In genomic region chr15:12196410-12197191, GRCm38 (mm10) we compare ENCODE assay signal across 8 mouse cellular contexts. TPM values are rescaled to one million over a fixed set of nuclear protein-coding genes. Genes with fewer than 3 reads are reported as not detected.
A peak's percentile ranks its signal among the peaks of the same experiment; 100 is the strongest.
DNase-seq lines count a peak whose midpoint lies in the region; ATAC-seq and TF ChIP-seq lines count a peak whose summit lies in the region.

No protein-coding gene starts in this region.

- no peaks in the 10 kb centered on the region for H3K36me3 ChIP-seq in hindbrain, postnatal 0 days (ENCODE audit: insufficient read depth, low read length)
- no peaks in the 10 kb centered on the region for H3K36me3 ChIP-seq in liver, embryonic 11.5 days (ENCODE audit: control insufficient read depth, insufficient read depth, low read length)

- TF ChIP-seq CTCF in cerebellum, adult 2 months (IDR thresholded peaks at IDR 0.05; ENCODE audit: borderline replicate concordance, insufficient read depth, low read depth, low read length), result peak; percentile 86
- TF ChIP-seq CTCF in hindbrain, postnatal 0 days (IDR thresholded peaks at IDR 0.05; ENCODE audit: low read depth), result peak; percentile 68

- TF ChIP-seq POLR2A in cerebellum, adult 2 months (IDR thresholded peaks at IDR 0.05; ENCODE audit: borderline replicate concordance, insufficient read depth, low read length), result no peak

- H3K4me1 ChIP-seq in cerebellum, adult 2 months (ENCODE audit: control insufficient read depth, insufficient read depth, low read length), result no peaks in the 10 kb centered on the region
- no peaks in the 10 kb centered on the region for H3K4me1 ChIP-seq in hindbrain, postnatal 0 days (ENCODE audit: insufficient read depth, low read length)
- H3K4me1 ChIP-seq in liver, embryonic 11.5 days (replicated peaks; ENCODE audit: control insufficient read depth, insufficient read depth, low read length), result peaks cover 28% of the 10 kb centered on the region

- no peaks in the 10 kb centered on the region for H3K27me3 ChIP-seq in cerebellum, adult 2 months (ENCODE audit: control insufficient read depth, insufficient read depth, low read length)
- no peaks in the 10 kb centered on the region for H3K27me3 ChIP-seq in hindbrain, postnatal 0 days (ENCODE audit: insufficient read depth, low read length)
- H3K27me3 ChIP-seq in liver, embryonic 11.5 days (replicated peaks; ENCODE audit: control insufficient read depth, insufficient read depth, low read length), result no peaks in the 10 kb centered on the region

- peak; percentile 73 for ATAC-seq in hindbrain, postnatal 0 days
- peak; percentile 59 for ATAC-seq in liver, embryonic 11.5 days (replicated peaks; ENCODE audit: low FRiP score)
- ATAC-seq in monocyte, adult 5-6 weeks (replicated peaks; ENCODE audit: insufficient number of reproducible peaks, low FRiP score, low TSS enrichment, poor library complexity, severe bottlenecking), result peak; percentile 83

- no peak overlapping the region for H3K4me3 ChIP-seq in cerebellum, adult 2 months (replicated peaks; ENCODE audit: insufficient read depth, low read depth, low read length)
- H3K4me3 ChIP-seq in hindbrain, postnatal 0 days (ENCODE audit: low read length), result no peak overlapping the region
- no peak overlapping the region for H3K4me3 ChIP-seq in liver, embryonic 11.5 days (ENCODE audit: low read depth, low read length)

- whole genome bisulfite sequencing in cerebellum, adult 2 months, result 26% methylated on average over 22 of the region's 22 CpGs
- WGBS in hindbrain, postnatal 0 days, result 37% methylated on average over 22 of the region's 22 CpGs
- WGBS in liver, embryonic 11.5 days, result 30% methylated on average over 22 of the region's 22 CpGs

- no peaks in the 10 kb centered on the region for H3K9me3 ChIP-seq in hindbrain, postnatal 0 days (ENCODE audit: low read length)
- no peaks in the 10 kb centered on the region for H3K9me3 ChIP-seq in liver, embryonic 11.5 days (ENCODE audit: control insufficient read depth, low read length)

- no peak overlapping the region for H3K9ac ChIP-seq in hindbrain, postnatal 0 days (replicated peaks; ENCODE audit: low read length)
- no peak overlapping the region for H3K9ac ChIP-seq in liver, embryonic 11.5 days (ENCODE audit: low read depth, low read length)

- H3K4me2 ChIP-seq in hindbrain, postnatal 0 days (ENCODE audit: low read depth, low read length), result no peak overlapping the region
- peak overlapping the region; percentile 17; the same call in 1 of the 2 replicates for H3K4me2 ChIP-seq in liver, embryonic 11.5 days

- H3K27ac ChIP-seq in cerebellum, adult 2 months (ENCODE audit: insufficient read depth, low read length), result no peak overlapping the region
- H3K27ac ChIP-seq in hindbrain, postnatal 0 days, result no peak overlapping the region
- no peak overlapping the region for H3K27ac ChIP-seq in liver, embryonic 11.5 days (ENCODE audit: low read depth, low read length)

- peak; percentile 54 for DNase-seq in right cerebral cortex, postnatal 14 days
- DNase-seq in right cerebral cortex, postnatal 36 days (ENCODE audit: low spot score in 2 of 2), result no peak
- peak; percentile 65 to 69 for DNase-seq in cerebellum, adult 2 months
- DNase-seq in forelimb bud, embryonic 11.5 days (ENCODE audit: low read depth, low spot score), result peak; percentile 84
- peak; percentile 82 for DNase-seq in hindbrain, postnatal 0 days (ENCODE audit: low spot score)
- peak; percentile 61 for DNase-seq in liver, embryonic 11.5 days (ENCODE audit: low spot score)
- peak; percentile 71 for DNase-seq in testis, postnatal 10 days (ENCODE audit: low spot score)

RNA-seq across cellular contexts. Expression of gene Mtmr12, which starts 8.2 kb away (rescaled TPM):
- polyA plus RNA-seq in cerebellum, adult 2 months (2012; rRNA removed), result 18.7 and 19.0 TPM in 2 replicates
- 10.7 and 12.6 TPM in 2 replicates for total RNA-seq in hindbrain, postnatal 0 days (2014; rRNA removed)
- 5.5 and 5.7 TPM in 2 replicates for polyA plus RNA-seq in hindbrain, postnatal 0 days (2015; fragmentation: Nextera tagmentation; extraction: Ambion mirVana)
- polyA plus RNA-seq in liver, embryonic 11.5 days (2014; fragmentation: Nextera tagmentation; extraction: Ambion mirVana), result 19.6 and 23.0 TPM in 2 replicates
- 34.1 to 46.7 TPM (median 39.5 TPM) in 3 replicates for total RNA-seq in monocyte, adult 5-6 weeks (2017)

Comparison
In these comparisons a context has a peak if more than half of its experiments do, and no peak if none do; other contexts are left out.
1. DNase-seq: peak in right cerebral cortex, postnatal 14 days (single experiment), cerebellum, adult 2 months (2 of 2), forelimb bud, embryonic 11.5 days (single experiment), hindbrain, postnatal 0 days (single experiment), liver, embryonic 11.5 days (single experiment) and testis, postnatal 10 days (single experiment); none in right cerebral cortex, postnatal 36 days (0 of 2).
2. Peak in every context shown above with its lines, with median percentiles within 50 percentile points of each other: ATAC-seq.